Mouse (Mus musculus): ENCODE data around the gene Snap25. TPM values are rescaled to one million over a fixed set of nuclear protein-coding genes. Genes with fewer than 3 reads are reported as not detected.
A peak's percentile ranks its signal among the peaks of the same experiment; 100 is the strongest.

Gene Snap25
- total and polyA plus RNA-seq, 3 experiments = 0.64 to 0.98 TPM; not detected in 1

DNA sequence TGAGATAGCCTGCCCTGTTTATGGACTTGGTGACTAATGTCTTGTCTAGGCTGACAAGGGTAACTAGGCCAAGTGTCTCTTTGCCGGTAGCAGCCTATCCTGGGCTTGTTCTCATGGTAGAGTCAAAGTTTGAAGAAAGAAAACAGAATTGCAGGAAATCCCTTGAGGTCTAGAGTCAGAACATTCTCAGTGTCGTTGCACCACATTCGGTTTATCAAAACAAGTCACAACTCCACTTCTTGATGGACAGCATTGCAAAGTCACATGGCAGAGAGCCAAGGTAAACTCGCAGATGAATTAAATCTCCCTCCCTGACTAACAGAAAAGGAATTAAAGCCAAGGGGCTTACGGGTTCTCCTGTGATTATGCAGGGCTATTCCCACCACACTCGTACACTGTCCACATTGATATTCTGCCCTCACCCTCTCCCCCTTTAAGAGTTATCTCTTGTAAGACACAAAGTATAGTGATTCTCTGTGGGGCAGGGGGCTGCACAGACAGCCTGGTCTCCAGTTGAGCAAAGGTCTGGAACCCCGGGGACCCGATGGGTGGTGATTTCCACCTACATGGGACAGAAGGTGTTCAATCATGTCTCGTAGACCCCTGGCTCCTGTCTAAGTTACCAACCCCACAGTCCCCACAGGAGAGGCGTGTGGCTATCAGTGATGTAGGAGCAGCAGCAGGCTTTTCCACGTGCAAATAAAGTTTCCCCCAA, 30.9 kb upstream of the Snap25 start:
- peak; percentile 26 to 53 for DNase-seq
- Histone ChIP-seq H3K4me3 (no peak overlapping the region), H3K36me3 (ENCODE audit: control insufficient read depth, insufficient read depth, low read length) (peaks cover 2% of the 10 kb centered on the region; the same call in 1 of the 2 replicates), H3K4me1 (ENCODE audit: control insufficient read depth, insufficient read depth, low read length) (peaks cover 6% of the 10 kb centered on the region), H3K27me3 (ENCODE audit: control insufficient read depth, insufficient read depth, low read length) (no peaks in the 10 kb centered on the region), H3K9ac (ENCODE audit: low read depth, low read length) (no peak overlapping the region), H3K79me2 (replicated peaks; ENCODE audit: control insufficient read depth, insufficient read depth, low read length) (no peaks in the 10 kb centered on the region), H3K27ac (no peak overlapping the region)
- 43% methylated on average over 11 of the region's 11 CpGs for WGBS
- intact Hi-C loops (cut with DNase I) = no loop called here
- TF ChIP-seq POLR2A (IDR thresholded peaks at IDR 0.05; ENCODE audit: insufficient read depth, low read depth, low read length) = no peak
- no peak for TF ChIP-seq EP300 (IDR thresholded peaks at IDR 0.05; ENCODE audit: insufficient read depth, low read depth, low read length)
- TF ChIP-seq CTCF (IDR thresholded peaks at IDR 0.05) = no peak

DNA sequence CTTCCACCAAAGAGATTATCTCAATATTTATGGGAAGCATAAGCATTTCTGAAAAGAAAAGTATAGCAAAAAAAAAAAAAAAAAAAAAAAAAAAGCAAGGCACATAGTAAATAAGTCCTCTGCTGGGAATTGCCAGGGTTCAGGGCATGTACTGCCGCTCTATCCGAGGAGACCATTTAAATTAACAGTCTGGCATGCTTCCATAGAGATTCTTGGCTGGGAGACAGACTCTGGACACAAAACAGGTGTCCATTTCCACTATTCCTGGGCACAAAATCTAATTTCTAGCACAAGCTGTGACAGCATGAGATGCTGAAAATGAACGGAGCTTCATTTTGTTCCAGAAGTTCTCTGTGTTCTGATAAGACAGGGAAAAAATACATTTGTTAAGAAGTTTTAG, 27.1 kb upstream of the Snap25 start:
- peaks cover 2% of the 10 kb centered on the region; the same call in 1 of the 2 replicates for H3K36me3 ChIP-seq (ENCODE audit: control insufficient read depth, insufficient read depth, low read length)
- H3K27me3 ChIP-seq (ENCODE audit: control insufficient read depth, insufficient read depth, low read length) = no peaks in the 10 kb centered on the region
- H3K4me1 ChIP-seq (ENCODE audit: control insufficient read depth, insufficient read depth, low read length) = peaks cover 4% of the 10 kb centered on the region; the same call in 1 of the 2 replicates
- H3K79me2 ChIP-seq (replicated peaks; ENCODE audit: control insufficient read depth, insufficient read depth, low read length) = no peaks in the 10 kb centered on the region
- no peak for TF ChIP-seq CTCF (IDR thresholded peaks at IDR 0.05)
- no peak for TF ChIP-seq POLR2A (IDR thresholded peaks at IDR 0.05; ENCODE audit: insufficient read depth, low read depth, low read length)
- no peak for TF ChIP-seq EP300 (IDR thresholded peaks at IDR 0.05; ENCODE audit: insufficient read depth, low read depth, low read length)
- no peak overlapping the region for H3K4me3 ChIP-seq
- DNase-seq = peak; percentile 28 to 44
- intact Hi-C loops (cut with DNase I) = no loop called here
- peak overlapping the region; percentile 3; the same call in 1 of the 2 replicates for H3K27ac ChIP-seq
- H3K9ac ChIP-seq (ENCODE audit: low read depth, low read length) = no peak overlapping the region
- WGBS = 17% methylated on average over 3 of the region's 3 CpGs

DNA sequence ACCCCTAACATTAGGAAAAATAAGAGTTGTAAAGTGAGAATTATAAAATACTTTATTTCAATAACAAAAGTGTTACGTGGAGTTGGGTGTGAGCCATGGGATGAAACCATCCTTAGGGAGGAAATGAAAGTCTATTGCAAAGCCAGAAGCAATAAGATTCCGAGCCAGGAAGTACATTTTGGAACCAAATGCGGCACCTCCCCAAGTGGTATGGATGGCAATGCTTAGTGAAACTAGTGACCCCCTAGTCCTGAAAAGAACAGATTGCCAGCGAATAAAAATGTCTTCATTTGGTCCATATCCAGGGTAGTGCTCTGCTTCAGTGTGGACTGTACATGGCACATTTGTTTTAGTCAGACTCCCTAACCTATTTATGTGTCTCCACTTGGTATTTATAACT, 25.9 kb upstream of the Snap25 start:
- intact Hi-C loops (cut with DNase I) = no loop called here
- H3K27ac ChIP-seq = no peak overlapping the region
- H3K4me1 ChIP-seq (ENCODE audit: control insufficient read depth, insufficient read depth, low read length) = peaks cover 3% of the 10 kb centered on the region; the same call in 1 of the 2 replicates
- no peak overlapping the region for H3K4me3 ChIP-seq
- no peak for DNase-seq
- no peaks in the 10 kb centered on the region for H3K27me3 ChIP-seq (ENCODE audit: control insufficient read depth, insufficient read depth, low read length)
- peaks cover 2% of the 10 kb centered on the region; the same call in 1 of the 2 replicates for H3K36me3 ChIP-seq (ENCODE audit: control insufficient read depth, insufficient read depth, low read length)
- 55% methylated on average over 4 of the region's 4 CpGs for WGBS
- TF ChIP-seq EP300 (IDR thresholded peaks at IDR 0.05; ENCODE audit: insufficient read depth, low read depth, low read length) (no peak), CTCF (IDR thresholded peaks at IDR 0.05) (no peak), POLR2A (IDR thresholded peaks at IDR 0.05; ENCODE audit: insufficient read depth, low read depth, low read length) (no peak)
- no peaks in the 10 kb centered on the region for H3K79me2 ChIP-seq (replicated peaks; ENCODE audit: control insufficient read depth, insufficient read depth, low read length)
- no peak overlapping the region for H3K9ac ChIP-seq (ENCODE audit: low read depth, low read length)

GRCm38 (mm10) chr2:136689476-136689875, 23.8 kb upstream of the Snap25 start:
- no peak for DNase-seq
- H3K36me3 ChIP-seq (ENCODE audit: control insufficient read depth, insufficient read depth, low read length) = peaks cover 2% of the 10 kb centered on the region; the same call in 1 of the 2 replicates
- no peaks in the 10 kb centered on the region for H3K79me2 ChIP-seq (replicated peaks; ENCODE audit: control insufficient read depth, insufficient read depth, low read length)
- no peak overlapping the region for H3K9ac ChIP-seq (ENCODE audit: low read depth, low read length)
- H3K4me3 ChIP-seq = no peak overlapping the region
- TF ChIP-seq CTCF (IDR thresholded peaks at IDR 0.05) (no peak), EP300 (IDR thresholded peaks at IDR 0.05; ENCODE audit: insufficient read depth, low read depth, low read length) (no peak), POLR2A (IDR thresholded peaks at IDR 0.05; ENCODE audit: insufficient read depth, low read depth, low read length) (no peak)
- H3K27ac ChIP-seq = no peak overlapping the region
- 27% methylated on average over 4 of the region's 4 CpGs for WGBS
- H3K27me3 ChIP-seq (ENCODE audit: control insufficient read depth, insufficient read depth, low read length) = no peaks in the 10 kb centered on the region
- intact Hi-C loops (cut with DNase I) = no loop called here
- peaks cover 3% of the 10 kb centered on the region; the same call in 1 of the 2 replicates for H3K4me1 ChIP-seq (ENCODE audit: control insufficient read depth, insufficient read depth, low read length)

- DNase-seq = no peak
- TF ChIP-seq CTCF (IDR thresholded peaks at IDR 0.05) = no peak
- TF ChIP-seq POLR2A (IDR thresholded peaks at IDR 0.05; ENCODE audit: insufficient read depth, low read depth, low read length) = no peak
- TF ChIP-seq EP300 (IDR thresholded peaks at IDR 0.05; ENCODE audit: insufficient read depth, low read depth, low read length) = no peak
- Histone ChIP-seq H3K36me3 (ENCODE audit: control insufficient read depth, insufficient read depth, low read length) (no peaks in the 10 kb centered on the region), H3K79me2 (replicated peaks; ENCODE audit: control insufficient read depth, insufficient read depth, low read length) (no peaks in the 10 kb centered on the region), H3K4me1 (ENCODE audit: control insufficient read depth, insufficient read depth, low read length) (peaks cover 3% of the 10 kb centered on the region; the same call in 1 of the 2 replicates), H3K9ac (ENCODE audit: low read depth, low read length) (no peak overlapping the region), H3K4me3 (no peak overlapping the region), H3K27ac (no peak overlapping the region), H3K27me3 (ENCODE audit: control insufficient read depth, insufficient read depth, low read length) (no peaks in the 10 kb centered on the region)
- intact Hi-C loops (cut with DNase I) = no loop called here
- 77% methylated on average over 1 of the region's 1 CpGs for WGBS
Observed at GRCm38 (mm10) chr2:136691681-136692080, 21.6 kb upstream of the Snap25 start.
